Mouse (Mus musculus): ENCODE data around the gene Usp42. TPM values are rescaled to one million over a fixed set of nuclear protein-coding genes. Genes with fewer than 3 reads are reported as not detected.

The Usp42 gene
- polyA plus RNA-seq, 1 experiment from 2014 or later: 27.4 TPM

- H3K27me3 ChIP-seq: no peaks in the 10 kb centered on the region
- no peak for ATAC-seq
- H3K36me3 ChIP-seq (ENCODE audit: poor library complexity, severe bottlenecking): no peaks in the 10 kb centered on the region
- H3K4me2 ChIP-seq: no peak overlapping the region
- no peaks in the 10 kb centered on the region for H3K9me3 ChIP-seq (replicated peaks)
- peaks cover 7% of the 10 kb centered on the region for H3K4me1 ChIP-seq
- H3K9ac ChIP-seq: no peak overlapping the region
- whole genome bisulfite sequencing: 74% methylated on average over 2 of the region's 2 CpGs
- H3K4me3 ChIP-seq: no peak overlapping the region
- no peak overlapping the region for H3K27ac ChIP-seq
Measured at GRCm38 (mm10) chr5:143665561-143665960, 66.5 kb downstream of the Usp42 start.

DNA sequence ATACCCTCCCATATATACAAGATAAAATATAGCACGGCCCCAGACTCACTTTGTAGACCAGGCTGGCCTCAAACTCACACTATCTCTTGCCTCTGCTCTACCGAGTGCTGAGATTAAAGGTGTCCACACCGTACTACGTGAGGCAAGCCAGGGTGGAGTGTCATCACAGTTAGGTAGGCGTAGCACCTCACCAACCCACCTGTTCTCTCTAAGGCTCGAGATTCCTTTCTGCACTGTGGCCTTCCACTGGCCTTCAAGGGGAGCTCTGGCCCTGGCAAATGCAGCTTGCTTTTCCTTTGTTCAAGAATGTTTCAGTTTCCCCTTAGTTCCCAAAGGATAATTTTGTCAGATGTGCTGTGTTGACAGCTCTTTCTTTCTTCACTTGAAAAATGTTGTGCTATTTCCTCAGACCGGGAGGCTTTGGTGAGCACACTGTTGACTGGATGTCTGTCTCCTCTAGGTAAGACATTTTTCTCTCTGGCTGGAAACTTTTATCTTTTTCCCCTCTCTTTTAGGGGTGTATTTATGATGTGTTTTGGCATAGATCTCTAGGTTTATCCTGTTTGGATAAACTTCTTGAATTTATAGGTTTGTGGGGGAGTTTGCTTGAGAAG, 68.9 kb downstream of the Usp42 start:
- 90% methylated on average over 7 of the region's 7 CpGs for WGBS
- no peaks in the 10 kb centered on the region for H3K9me3 ChIP-seq (replicated peaks)
- ATAC-seq: no peak

More for the DNA sequence above, 68.9 kb downstream of the Usp42 start:
- H3K9ac ChIP-seq: no peak overlapping the region
- H3K4me1 ChIP-seq: no peaks in the 10 kb centered on the region
- H3K4me2 ChIP-seq: no peak overlapping the region
- H3K27ac ChIP-seq: no peak overlapping the region
- no peak overlapping the region for H3K4me3 ChIP-seq
- H3K36me3 ChIP-seq (ENCODE audit: poor library complexity, severe bottlenecking): no peaks in the 10 kb centered on the region
- H3K27me3 ChIP-seq: no peaks in the 10 kb centered on the region

Other genes starting within 250 kb of the Usp42 start
- gene Rac1, start 204.2 kb downstream of the Usp42 start, polyA plus RNA-seq (2015; fragmentation: Nextera tagmentation; extraction: Ambion mirVana): 322 and 336 TPM in 2 replicates
- 24.0 and 26.4 TPM in 2 replicates for gene Cyth3, start 109.8 kb downstream of the Usp42 start, polyA plus RNA-seq (2015; fragmentation: Nextera tagmentation; extraction: Ambion mirVana)
- gene Eif2ak1, start 85.5 kb upstream of the Usp42 start, polyA plus RNA-seq (2015; fragmentation: Nextera tagmentation; extraction: Ambion mirVana): 44.9 and 45.6 TPM in 2 replicates
- gene Ankrd61, start 165.4 kb upstream of the Usp42 start, polyA plus RNA-seq (2015; fragmentation: Nextera tagmentation; extraction: Ambion mirVana): 0.20 and 0.52 TPM in 2 replicates
- 91.7 and 96.1 TPM in 2 replicates for gene Aimp2, start 177.6 kb upstream of the Usp42 start, polyA plus RNA-seq (2015; fragmentation: Nextera tagmentation; extraction: Ambion mirVana)
- gene Pms2, start 177.7 kb upstream of the Usp42 start, polyA plus RNA-seq (2015; fragmentation: Nextera tagmentation; extraction: Ambion mirVana): 30.9 and 33.4 TPM in 2 replicates
- 1.5 TPM in 2 replicates for gene Gm42421, start 195.9 kb upstream of the Usp42 start, polyA plus RNA-seq (2015; fragmentation: Nextera tagmentation; extraction: Ambion mirVana)
- 1.5 and 2.1 TPM in 2 replicates for gene Rsph10b, start 200.8 kb upstream of the Usp42 start, polyA plus RNA-seq (2015; fragmentation: Nextera tagmentation; extraction: Ambion mirVana)

Data from forebrain, embryonic 13.5 days (tissue).